Mouse (Mus musculus) midbrain, embryonic 12.5 days (tissue): ENCODE results near the gene Socs7. TPM values are rescaled to one million over a fixed set of nuclear protein-coding genes. Genes with fewer than 3 reads are reported as not detected.
A peak's percentile ranks its signal among the peaks of the same experiment; 100 is the strongest.

Experiments used
- ATAC-seq: fragments of 200-750 bp; cut with Nextera tagmentation; 2 replicates; pipeline ENCODE4 v1.8.0; 2017; ENCODE audit warnings: low read depth, moderate TSS enrichment, moderate library complexity; ENCODE audit not compliant: low FRiP score
- H3K27ac ChIP-seq: fragments of 300-500 bp; sonication (generic); replicated peaks from 2 replicates; pipeline ENCODE4 v1.5.1; 2016; ENCODE audit warnings: mild to moderate bottlenecking
- H3K27me3 ChIP-seq: fragments of 300-500 bp; sonication (generic); 2 replicates; pipeline ENCODE4 v1.6.1; 2016; ENCODE audit warnings: mild to moderate bottlenecking
- H3K36me3 ChIP-seq: fragments of 300-500 bp; sonication (generic); 2 replicates; pipeline ENCODE4 v1.6.1; 2016
- H3K4me1 ChIP-seq: fragments of 300-500 bp; sonication (generic); 2 replicates; pipeline ENCODE4 v1.6.1; 2016
- H3K4me2 ChIP-seq: fragments of 300-500 bp; sonication (generic); replicated peaks from 2 replicates; pipeline ENCODE4 v1.6.1; 2016; ENCODE audit warnings: mild to moderate bottlenecking, moderate library complexity
- H3K4me3 ChIP-seq: fragments of 300-500 bp; sonication (generic); 2 replicates; pipeline ENCODE4 v1.5.1; 2016; ENCODE audit warnings: mild to moderate bottlenecking
- H3K9ac ChIP-seq: fragments of 300-500 bp; sonication (generic); replicated peaks from 2 replicates; pipeline ENCODE4 v1.6.1; 2016; ENCODE audit warnings: mild to moderate bottlenecking, moderate library complexity
- H3K9me3 ChIP-seq: fragments of 300-500 bp; sonication (generic); 2 replicates; pipeline ENCODE4 v1.6.1; 2016; ENCODE audit warnings: mild to moderate bottlenecking
- WGBS: fragments of 180-500 bp; shearing (Covaris S2); methylation state at CpG from one replicate; pipeline ENCODE4 v1.1.7; 2016; 5-methylcytosine and 5-hydroxymethylcytosine counted together
- polyA plus RNA-seq: library from polyadenylated mRNA; unstranded; fragments of >200 nt; fragmentation: Nextera tagmentation; extraction: Ambion mirVana; gene quantifications from 2 replicates; pipeline ENCODE4 v1.2.1, GENCODE M21; 2016

Socs7 gene
- polyA plus RNA-seq, 1 experiment from 2014 or later = 9.4 TPM

DNA sequence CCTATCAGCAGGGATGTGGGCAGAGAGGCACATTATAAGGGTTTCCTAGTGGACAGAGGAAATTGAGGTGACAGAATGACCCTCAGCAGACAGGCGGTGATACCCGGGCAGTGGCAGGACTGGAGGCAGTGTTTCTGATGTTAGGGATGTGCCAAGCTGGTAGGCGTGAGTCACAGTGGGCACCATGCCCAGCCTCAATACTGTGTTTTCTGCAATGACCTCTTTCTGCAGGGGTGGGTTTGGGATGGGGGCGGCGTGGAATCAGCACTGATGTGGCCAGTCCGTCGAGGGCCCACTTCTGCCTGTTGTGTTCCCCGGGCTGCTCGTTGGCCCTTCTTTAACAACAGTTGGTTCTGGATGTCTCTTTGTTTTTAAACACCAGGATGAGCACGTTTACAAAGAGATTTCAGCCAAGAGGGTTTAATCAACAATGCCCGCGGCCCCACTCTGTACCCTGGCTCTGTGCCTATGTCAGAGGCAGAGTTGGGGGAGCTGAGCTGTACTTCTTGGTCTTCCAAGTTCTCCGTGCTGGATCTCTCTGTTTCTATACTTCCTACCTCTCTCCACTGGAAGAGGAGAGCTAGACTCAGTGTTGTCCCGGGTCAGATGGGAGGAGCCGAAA lies 78.8 kb downstream of the Socs7 start:
- peak overlapping the region; percentile 55; the same call in 1 of the 2 replicates for H3K4me2 ChIP-seq
- H3K9me3 ChIP-seq = no peaks in the 10 kb centered on the region
- H3K9ac ChIP-seq = no peak overlapping the region
- 61% methylated on average over 15 of the region's 15 CpGs for WGBS
- H3K27ac ChIP-seq = no peak overlapping the region
- ATAC-seq = no peak
- H3K4me1 ChIP-seq = peaks cover 26% of the 10 kb centered on the region
- peaks cover 73% of the 10 kb centered on the region for H3K27me3 ChIP-seq
- peak overlapping the region; percentile 45; the same call in 1 of the 2 replicates for H3K4me3 ChIP-seq
- H3K36me3 ChIP-seq = no peaks in the 10 kb centered on the region

GRCm38 (mm10) chr11:97441658-97442125 lies 79.3 kb downstream of the Socs7 start:
- Histone ChIP-seq H3K36me3 (no peaks in the 10 kb centered on the region), H3K27ac (no peak overlapping the region; the same call in 1 of the 2 replicates), H3K4me1 (peaks cover 26% of the 10 kb centered on the region), H3K9me3 (no peaks in the 10 kb centered on the region), H3K27me3 (peaks cover 67% of the 10 kb centered on the region), H3K9ac (no peak overlapping the region), H3K4me3 (0 out of 2 replicates have a peak overlapping the region, but pooled peaks have one; percentile 0), H3K4me2 (no peak overlapping the region)
- ATAC-seq = peak; percentile 49; the same call in 1 of the 2 replicates
- WGBS = 2% methylated on average over 3 of the region's 3 CpGs

DNA sequence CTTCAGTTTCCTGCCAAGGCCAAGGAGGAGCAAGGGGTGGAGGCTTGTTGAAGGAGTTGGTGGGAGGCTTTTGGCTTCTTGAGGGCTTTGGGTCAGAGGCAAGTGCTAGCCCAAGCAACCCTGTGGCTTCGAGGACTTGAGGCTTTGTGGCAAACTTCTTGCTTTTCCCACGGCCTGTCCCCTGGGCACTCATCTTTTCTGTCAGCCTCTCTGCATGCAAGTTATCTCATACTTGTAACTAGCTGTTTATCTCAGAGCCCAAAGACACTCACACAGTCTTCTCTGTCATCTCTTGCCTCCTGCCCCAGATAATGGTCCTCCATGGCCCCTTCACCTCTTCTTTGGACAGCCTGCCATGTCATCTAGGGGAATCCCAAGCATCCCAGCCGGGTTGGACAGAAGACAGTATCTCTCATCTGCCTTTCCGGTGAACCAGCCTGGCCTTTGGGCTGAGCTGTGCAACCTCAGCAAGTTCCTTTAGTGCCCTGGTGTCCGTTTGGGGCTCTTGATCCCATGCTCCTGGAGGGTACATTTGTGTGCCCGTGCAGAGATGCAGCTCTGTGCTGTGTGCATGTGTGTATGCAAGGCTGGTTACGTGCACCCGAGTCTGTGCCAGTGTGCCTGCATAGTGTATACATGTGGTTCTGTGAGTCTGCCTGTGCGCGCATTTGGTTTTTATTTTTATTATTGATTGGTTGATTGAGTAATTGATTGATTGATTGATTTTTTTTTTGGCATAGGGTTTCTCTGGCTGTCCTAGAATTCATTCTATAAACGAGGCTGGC lies 80.7 kb downstream of the Socs7 start:
- H3K9ac ChIP-seq = 0 out of 2 replicates have a peak overlapping the region, but pooled peaks have one; percentile 17
- H3K36me3 ChIP-seq = no peaks in the 10 kb centered on the region
- peaks cover 20% of the 10 kb centered on the region for H3K4me1 ChIP-seq
- no peak overlapping the region for H3K4me3 ChIP-seq
- whole genome bisulfite sequencing = 89% methylated on average over 11 of the region's 11 CpGs
- H3K27me3 ChIP-seq = peaks cover 60% of the 10 kb centered on the region
- H3K27ac ChIP-seq = no peak overlapping the region
- ATAC-seq = no peak
- H3K4me2 ChIP-seq = no peak overlapping the region
- H3K9me3 ChIP-seq = no peaks in the 10 kb centered on the region

DNA sequence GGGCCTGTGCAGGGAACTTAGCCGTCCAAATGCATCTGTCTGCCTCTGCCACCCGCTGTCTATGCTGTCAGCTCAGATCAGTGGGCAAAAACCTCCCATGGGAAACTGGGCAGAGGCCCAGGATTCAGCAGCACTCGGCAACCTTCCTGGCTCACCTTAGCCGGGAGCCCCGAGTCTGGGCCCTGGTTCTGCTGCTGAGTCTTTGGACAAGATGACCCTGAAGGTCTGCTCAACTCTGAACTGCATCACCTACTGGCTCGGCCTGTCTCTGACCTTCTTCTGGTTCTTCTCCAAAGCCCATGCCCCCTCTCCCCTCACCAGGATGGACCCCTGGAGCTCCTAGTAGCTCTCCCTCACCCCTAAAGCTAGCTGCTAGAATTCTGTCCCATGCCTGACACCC lies 83.2 kb downstream of the Socs7 start:
- peaks cover 34% of the 10 kb centered on the region for H3K27me3 ChIP-seq
- 81% methylated on average over 6 of the region's 6 CpGs for WGBS
- ATAC-seq = no peak
- no peak overlapping the region for H3K4me3 ChIP-seq
- no peaks in the 10 kb centered on the region for H3K9me3 ChIP-seq
- no peak overlapping the region for H3K27ac ChIP-seq
- peaks cover 22% of the 10 kb centered on the region for H3K4me1 ChIP-seq
- no peak overlapping the region for H3K9ac ChIP-seq
- H3K36me3 ChIP-seq = no peaks in the 10 kb centered on the region
- H3K4me2 ChIP-seq = no peak overlapping the region

- H3K36me3 ChIP-seq = no peaks in the 10 kb centered on the region
- no peak overlapping the region for H3K4me3 ChIP-seq
- no peak for ATAC-seq
- no peak overlapping the region for H3K9ac ChIP-seq
- H3K4me1 ChIP-seq = peaks cover 27% of the 10 kb centered on the region
- H3K27me3 ChIP-seq = peaks cover 30% of the 10 kb centered on the region
- WGBS = 61% methylated on average over 2 of the region's 4 CpGs
- H3K4me2 ChIP-seq = no peak overlapping the region
- H3K9me3 ChIP-seq = no peaks in the 10 kb centered on the region
- H3K27ac ChIP-seq = no peak overlapping the region
Observed at GRCm38 (mm10) chr11:97445999-97446511, 83.7 kb downstream of the Socs7 start.

DNA sequence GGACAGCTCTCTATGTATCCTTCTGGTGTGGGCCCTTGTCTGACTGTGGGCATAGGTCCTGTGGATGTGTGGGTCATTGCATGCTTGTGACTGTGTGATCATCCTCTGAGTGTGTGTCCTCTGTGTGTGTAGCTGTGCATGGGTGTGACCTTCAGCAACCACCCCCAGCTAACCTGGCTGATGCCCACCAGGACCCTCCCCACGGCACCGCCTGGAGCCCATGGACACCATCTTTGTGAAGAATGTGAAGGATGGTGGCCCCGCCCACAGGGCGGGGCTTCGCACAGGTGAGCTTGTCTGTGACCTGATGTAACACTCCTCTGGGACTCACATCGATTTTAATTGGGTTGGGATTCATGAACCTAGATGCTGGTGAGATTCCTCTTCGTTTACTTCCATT lies 85.6 kb downstream of the Socs7 start:
- no peak overlapping the region for H3K4me3 ChIP-seq
- H3K27ac ChIP-seq = no peak overlapping the region
- H3K27me3 ChIP-seq = peaks cover 11% of the 10 kb centered on the region
- peaks cover 24% of the 10 kb centered on the region for H3K4me1 ChIP-seq
- WGBS = 78% methylated on average over 7 of the region's 7 CpGs
- ATAC-seq = no peak
- H3K36me3 ChIP-seq = peaks cover 11% of the 10 kb centered on the region; the same call in 1 of the 2 replicates
- H3K9ac ChIP-seq = no peak overlapping the region
- no peak overlapping the region for H3K4me2 ChIP-seq
- H3K9me3 ChIP-seq = no peaks in the 10 kb centered on the region

Other genes with a start within 250 kb of the Socs7 start
- gene Tbx21, start 247.2 kb upstream of the Socs7 start, polyA plus RNA-seq = 0.23 and 0.24 TPM in 2 replicates
- 6.7 and 8.9 TPM in 2 replicates for gene Tbkbp1, start 211.1 kb upstream of the Socs7 start, polyA plus RNA-seq
- gene Kpnb1, start 174.7 kb upstream of the Socs7 start, polyA plus RNA-seq = 68.2 and 68.6 TPM in 2 replicates
- 134 and 144 TPM in 2 replicates for gene Npepps, start 81.9 kb upstream of the Socs7 start, polyA plus RNA-seq
- 43.2 and 46.5 TPM in 2 replicates for gene Mrpl45, start 46.8 kb upstream of the Socs7 start, polyA plus RNA-seq
- gene Gpr179, start 10.5 kb upstream of the Socs7 start, polyA plus RNA-seq = 0.13 and 0.18 TPM in 2 replicates
- gene Arhgap23, start 53.0 kb downstream of the Socs7 start, polyA plus RNA-seq = 6.3 and 7.9 TPM in 2 replicates
- 0.77 and 0.84 TPM in 2 replicates for gene 4933428G20Rik, start 137.8 kb downstream of the Socs7 start, polyA plus RNA-seq
- 6.5 and 7.3 TPM in 2 replicates for gene Srcin1, start 213.6 kb downstream of the Socs7 start, polyA plus RNA-seq